Mouse (Mus musculus): ENCODE measurements around the gene Lgr5.

The Lgr5 gene

GRCm38 (mm10) chr10:115437286-115437685, 150.3 kb downstream of the Lgr5 start:
- DNase-seq (ENCODE audit: low spot score in 2 of 2) = no peak

GRCm38 (mm10) chr10:115425351-115425750, 162.2 kb downstream of the Lgr5 start:
- no peak for DNase-seq (ENCODE audit: low spot score in 2 of 2)

DNA sequence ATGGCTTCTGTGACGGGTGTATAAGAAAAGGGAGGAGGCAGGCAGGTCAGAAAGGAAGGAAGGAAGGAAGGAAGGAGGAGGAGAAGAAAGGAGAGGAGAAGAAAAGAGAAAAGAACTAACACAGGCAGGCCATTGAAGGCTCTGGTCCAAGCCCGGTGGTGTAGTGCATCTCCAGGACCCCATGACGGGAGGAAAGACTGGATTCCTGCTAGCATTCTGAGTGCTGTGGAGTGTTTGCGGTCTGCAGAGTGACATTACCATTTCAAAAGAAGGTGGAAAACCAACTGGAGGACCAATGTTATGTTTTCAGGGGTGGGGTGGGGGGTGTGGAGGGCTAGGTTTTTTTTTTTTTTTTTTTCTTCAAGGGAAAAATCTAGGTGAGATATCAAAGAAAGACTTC, 165.6 kb downstream of the Lgr5 start:
- DNase-seq (ENCODE audit: low spot score in 2 of 2) = no peak

- no peak for DNase-seq (ENCODE audit: low spot score in 2 of 2)
Observed at GRCm38 (mm10) chr10:115414056-115414455, 173.5 kb downstream of the Lgr5 start.

- no peak for DNase-seq (ENCODE audit: low spot score in 2 of 2)
Observed at GRCm38 (mm10) chr10:115413496-115413895, 174.1 kb downstream of the Lgr5 start.

GRCm38 (mm10) chr10:115406393-115406792, 181.2 kb downstream of the Lgr5 start:
- peak; percentile 33 to 45 for DNase-seq (ENCODE audit: low spot score in 2 of 2)
